Mouse (Mus musculus): ENCODE measurements around the gene Gm49383. TPM values are rescaled to one million over a fixed set of nuclear protein-coding genes. Genes with fewer than 3 reads are reported as not detected.

The Gm49383 gene
- polyA plus RNA-seq, 1 experiment from 2014 or later = 35.8 TPM

GRCm38 (mm10) chr12:69220613-69221277 is 23.8 kb upstream of the Gm49383 start:
- no peak for DNase-seq (ENCODE audit: low spot score)
- Histone ChIP-seq H3K4me1 (replicated peaks; ENCODE audit: control insufficient read depth, insufficient read depth, low read length) (no peaks in the 10 kb centered on the region), H3K9me3 (ENCODE audit: control insufficient read depth, low read length) (no peaks in the 10 kb centered on the region), H3K36me3 (ENCODE audit: control insufficient read depth, insufficient read depth, low read length) (no peaks in the 10 kb centered on the region), H3K4me3 (ENCODE audit: low read depth, low read length) (no peak overlapping the region), H3K4me2 (replicated peaks; ENCODE audit: low read depth, low read length) (no peak overlapping the region), H3K9ac (ENCODE audit: low read depth, low read length) (no peak overlapping the region), H3K27me3 (ENCODE audit: control insufficient read depth, insufficient read depth, low read length) (no peaks in the 10 kb centered on the region), H3K27ac (ENCODE audit: low read depth, low read length) (no peak overlapping the region)
- 90% methylated on average over 19 of the region's 19 CpGs for WGBS
- ATAC-seq (ENCODE audit: low FRiP score) = no peak

GRCm38 (mm10) chr12:69216587-69216986 is 19.7 kb upstream of the Gm49383 start:
- Histone ChIP-seq H3K36me3 (ENCODE audit: control insufficient read depth, insufficient read depth, low read length) (no peaks in the 10 kb centered on the region), H3K4me1 (replicated peaks; ENCODE audit: control insufficient read depth, insufficient read depth, low read length) (no peaks in the 10 kb centered on the region)
- 97% methylated on average over 7 of the region's 7 CpGs for WGBS

GRCm38 (mm10) chr12:69215000-69215785 is 18.3 kb upstream of the Gm49383 start:
- ATAC-seq (ENCODE audit: low FRiP score) (no peak), DNase-seq (ENCODE audit: low spot score) (no peak)
- no peaks in the 10 kb centered on the region for H3K4me1 ChIP-seq (replicated peaks; ENCODE audit: control insufficient read depth, insufficient read depth, low read length)
- no peak overlapping the region for H3K4me3 ChIP-seq (ENCODE audit: low read depth, low read length)
- H3K36me3 ChIP-seq (ENCODE audit: control insufficient read depth, insufficient read depth, low read length) = no peaks in the 10 kb centered on the region
- 95% methylated on average over 3 of the region's 3 CpGs for WGBS
- H3K4me2 ChIP-seq (replicated peaks; ENCODE audit: low read depth, low read length) = no peak overlapping the region
- H3K27ac ChIP-seq (ENCODE audit: low read depth, low read length) = no peak overlapping the region
- no peak overlapping the region for H3K9ac ChIP-seq (ENCODE audit: low read depth, low read length)
- H3K9me3 ChIP-seq (ENCODE audit: control insufficient read depth, low read length) = no peaks in the 10 kb centered on the region
- no peaks in the 10 kb centered on the region for H3K27me3 ChIP-seq (ENCODE audit: control insufficient read depth, insufficient read depth, low read length)

More at GRCm38 (mm10) chr12:69216587-69216986, 19.7 kb upstream of the Gm49383 start:
- no peak overlapping the region for H3K27ac ChIP-seq (ENCODE audit: low read depth, low read length)
- DNase-seq (ENCODE audit: low spot score) = no peak
- no peak overlapping the region for H3K4me3 ChIP-seq (ENCODE audit: low read depth, low read length)
- H3K4me2 ChIP-seq (replicated peaks; ENCODE audit: low read depth, low read length) = no peak overlapping the region
- no peaks in the 10 kb centered on the region for H3K27me3 ChIP-seq (ENCODE audit: control insufficient read depth, insufficient read depth, low read length)
- ATAC-seq (ENCODE audit: low FRiP score) = no peak
- H3K9me3 ChIP-seq (ENCODE audit: control insufficient read depth, low read length) = no peaks in the 10 kb centered on the region
- no peak overlapping the region for H3K9ac ChIP-seq (ENCODE audit: low read depth, low read length)

GRCm38 (mm10) chr12:69214393-69214792 is 17.5 kb upstream of the Gm49383 start:
- no peaks in the 10 kb centered on the region for H3K36me3 ChIP-seq (ENCODE audit: control insufficient read depth, insufficient read depth, low read length)
- H3K4me3 ChIP-seq (ENCODE audit: low read depth, low read length) = no peak overlapping the region
- no peak overlapping the region for H3K27ac ChIP-seq (ENCODE audit: low read depth, low read length)
- ATAC-seq (ENCODE audit: low FRiP score) = no peak
- DNase-seq (ENCODE audit: low spot score) = no peak
- no peak overlapping the region for H3K9ac ChIP-seq (ENCODE audit: low read depth, low read length)
- H3K9me3 ChIP-seq (ENCODE audit: control insufficient read depth, low read length) = no peaks in the 10 kb centered on the region
- 96% methylated on average over 7 of the region's 7 CpGs for WGBS
- no peak overlapping the region for H3K4me2 ChIP-seq (replicated peaks; ENCODE audit: low read depth, low read length)
- no peaks in the 10 kb centered on the region for H3K27me3 ChIP-seq (ENCODE audit: control insufficient read depth, insufficient read depth, low read length)
- H3K4me1 ChIP-seq (replicated peaks; ENCODE audit: control insufficient read depth, insufficient read depth, low read length) = no peaks in the 10 kb centered on the region

- ATAC-seq (ENCODE audit: low FRiP score) (no peak), DNase-seq (ENCODE audit: low spot score) (no peak)
- no peaks in the 10 kb centered on the region for H3K9me3 ChIP-seq (ENCODE audit: control insufficient read depth, low read length)
- no peak overlapping the region for H3K4me3 ChIP-seq (ENCODE audit: low read depth, low read length)
- H3K36me3 ChIP-seq (ENCODE audit: control insufficient read depth, insufficient read depth, low read length) = no peaks in the 10 kb centered on the region
- no peaks in the 10 kb centered on the region for H3K4me1 ChIP-seq (replicated peaks; ENCODE audit: control insufficient read depth, insufficient read depth, low read length)
- H3K4me2 ChIP-seq (replicated peaks; ENCODE audit: low read depth, low read length) = no peak overlapping the region
- H3K9ac ChIP-seq (ENCODE audit: low read depth, low read length) = no peak overlapping the region
- H3K27me3 ChIP-seq (ENCODE audit: control insufficient read depth, insufficient read depth, low read length) = no peaks in the 10 kb centered on the region
- H3K27ac ChIP-seq (ENCODE audit: low read depth, low read length) = no peak overlapping the region
- 94% methylated on average over 13 of the region's 13 CpGs for WGBS
These were observed 16.4 kb upstream of the Gm49383 start for GRCm38 (mm10) chr12:69213186-69213777.

GRCm38 (mm10) chr12:69211057-69211456 is 14.2 kb upstream of the Gm49383 start:
- H3K27ac ChIP-seq (ENCODE audit: low read depth, low read length) = no peak overlapping the region
- DNase-seq (ENCODE audit: low spot score) = peak; percentile 17
- no peaks in the 10 kb centered on the region for H3K36me3 ChIP-seq (ENCODE audit: control insufficient read depth, insufficient read depth, low read length)
- no peak overlapping the region for H3K4me2 ChIP-seq (replicated peaks; ENCODE audit: low read depth, low read length)
- 93% methylated on average over 5 of the region's 5 CpGs for WGBS
- H3K4me1 ChIP-seq (replicated peaks; ENCODE audit: control insufficient read depth, insufficient read depth, low read length) = no peaks in the 10 kb centered on the region
- H3K9ac ChIP-seq (ENCODE audit: low read depth, low read length) = no peak overlapping the region
- no peak for ATAC-seq (ENCODE audit: low FRiP score)
- H3K9me3 ChIP-seq (ENCODE audit: control insufficient read depth, low read length) = no peaks in the 10 kb centered on the region
- no peaks in the 10 kb centered on the region for H3K27me3 ChIP-seq (ENCODE audit: control insufficient read depth, insufficient read depth, low read length)
- no peak overlapping the region for H3K4me3 ChIP-seq (ENCODE audit: low read depth, low read length)

GRCm38 (mm10) chr12:69210056-69210979 is 13.4 kb upstream of the Gm49383 start:
- Histone ChIP-seq H3K9ac (ENCODE audit: low read depth, low read length) (no peak overlapping the region), H3K4me1 (replicated peaks; ENCODE audit: control insufficient read depth, insufficient read depth, low read length) (no peaks in the 10 kb centered on the region), H3K4me3 (ENCODE audit: low read depth, low read length) (no peak overlapping the region), H3K4me2 (replicated peaks; ENCODE audit: low read depth, low read length) (no peak overlapping the region), H3K9me3 (ENCODE audit: control insufficient read depth, low read length) (no peaks in the 10 kb centered on the region), H3K27me3 (ENCODE audit: control insufficient read depth, insufficient read depth, low read length) (no peaks in the 10 kb centered on the region), H3K27ac (ENCODE audit: low read depth, low read length) (no peak overlapping the region), H3K36me3 (ENCODE audit: control insufficient read depth, insufficient read depth, low read length) (no peaks in the 10 kb centered on the region)
- 89% methylated on average over 18 of the region's 18 CpGs for WGBS
- ATAC-seq (ENCODE audit: low FRiP score) (no peak), DNase-seq (ENCODE audit: low spot score) (no peak)

GRCm38 (mm10) chr12:69208520-69208919 is 11.6 kb upstream of the Gm49383 start:
- ATAC-seq (ENCODE audit: low FRiP score) = no peak
- H3K27me3 ChIP-seq (ENCODE audit: control insufficient read depth, insufficient read depth, low read length) = no peaks in the 10 kb centered on the region
- 87% methylated on average over 2 of the region's 2 CpGs for WGBS
- no peaks in the 10 kb centered on the region for H3K9me3 ChIP-seq (ENCODE audit: control insufficient read depth, low read length)
- H3K4me3 ChIP-seq (ENCODE audit: low read depth, low read length) = no peak overlapping the region
- H3K36me3 ChIP-seq (ENCODE audit: control insufficient read depth, insufficient read depth, low read length) = no peaks in the 10 kb centered on the region
- H3K27ac ChIP-seq (ENCODE audit: low read depth, low read length) = no peak overlapping the region
- no peak for DNase-seq (ENCODE audit: low spot score)
- no peak overlapping the region for H3K9ac ChIP-seq (ENCODE audit: low read depth, low read length)
- no peak overlapping the region for H3K4me2 ChIP-seq (replicated peaks; ENCODE audit: low read depth, low read length)
- H3K4me1 ChIP-seq (replicated peaks; ENCODE audit: control insufficient read depth, insufficient read depth, low read length) = no peaks in the 10 kb centered on the region

All from hindbrain, embryonic 11.5 days (tissue).